In the genomic region with DNA sequence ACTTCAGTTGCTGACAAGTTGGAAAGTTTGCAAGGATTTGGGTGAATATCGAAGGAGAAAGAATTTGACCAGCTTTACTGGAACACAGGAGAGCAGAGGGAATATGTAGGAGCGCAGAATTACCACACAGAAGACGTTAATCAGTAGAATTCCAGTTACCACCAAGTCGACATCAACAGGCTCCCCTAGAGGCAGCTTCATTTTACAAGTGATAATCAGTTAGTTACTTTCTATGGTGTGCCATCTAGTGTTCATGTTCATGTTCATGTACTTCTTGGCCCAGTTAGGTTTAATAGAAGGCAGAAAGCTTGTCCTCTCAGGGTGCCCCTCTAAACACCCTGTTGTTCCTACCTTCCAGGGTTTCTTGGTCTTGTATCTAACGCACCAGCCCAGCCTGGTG, we compare ENCODE assay signal across 9 mouse cellular contexts. TPM values are rescaled to one million over a fixed set of nuclear protein-coding genes. Genes with fewer than 3 reads are reported as not detected.
DNase-seq lines count a peak whose midpoint lies in the region; ATAC-seq and TF ChIP-seq lines count a peak whose summit lies in the region.
"Had no signal": no experiment of that assay in that cellular context is flagged by ENCODE, and none has a peak within 500 bp of the region (broad histone marks: within the 10 kb centered on the region; RNA-seq: fewer than 3 reads in every experiment).

No protein-coding gene starts in this region.

- 33% methylated on average over 5 of the region's 5 CpGs for WGBS in heart, adult 2 months
- WGBS in liver, postnatal 0 days (ENCODE audit: insufficient replicate concordance), result 32% methylated on average over 5 of the region's 5 CpGs

- intact Hi-C loops in heart, adult 2 months (cut with DNase I), result loop anchor here (1.0 to 2.0 kb wide), 2 partner anchors 32 to 51 kb away; no protein-coding TSS in a partner anchor
- intact Hi-C loops in heart, postnatal 25 days (cut with DNase I), result loop anchor here (1.0 to 5.0 kb wide), 2 partner anchors 51 to 137 kb away; no protein-coding TSS in a partner anchor

- no peak overlapping the region for H3K9ac ChIP-seq in heart, adult 2 months (ENCODE audit: low read depth, low read length)
- no peak overlapping the region for H3K9ac ChIP-seq in liver, postnatal 0 days (replicated peaks)
- H3K9ac ChIP-seq: limb, embryonic 13.5 days had no signal

- H3K9me3 ChIP-seq in liver, postnatal 0 days (ENCODE audit: low read length), result no peaks in the 10 kb centered on the region
- H3K9me3 ChIP-seq: limb, embryonic 13.5 days had no signal

- TF ChIP-seq EP300 in heart, adult 2 months (IDR thresholded peaks at IDR 0.05; ENCODE audit: insufficient read depth, low read depth, low read length), result no peak
- no peak for TF ChIP-seq EP300 in liver, postnatal 0 days (IDR thresholded peaks at IDR 0.05; ENCODE audit: low read depth)

- no peaks in the 10 kb centered on the region for H3K79me2 ChIP-seq in heart, adult 2 months (replicated peaks; ENCODE audit: control insufficient read depth, insufficient read depth, low read length)

- H3K4me2 ChIP-seq in liver, postnatal 0 days (ENCODE audit: low read depth, low read length), result no peak overlapping the region
- H3K4me2 ChIP-seq: limb, embryonic 13.5 days had no signal

- no peak overlapping the region for H3K27ac ChIP-seq in heart, adult 2 months
- H3K27ac ChIP-seq in liver, postnatal 0 days (ENCODE audit: low read depth), result no peak overlapping the region
- H3K27ac ChIP-seq: limb, embryonic 13.5 days had no signal

- no peaks in the 10 kb centered on the region for H3K27me3 ChIP-seq in heart, adult 2 months (ENCODE audit: control insufficient read depth, insufficient read depth, low read length)
- H3K27me3 ChIP-seq in liver, postnatal 0 days (ENCODE audit: insufficient read depth, low read length), result no peaks in the 10 kb centered on the region
- H3K27me3 ChIP-seq: limb, embryonic 13.5 days had no signal

- H3K4me3 ChIP-seq in heart, adult 2 months, result no peak overlapping the region
- H3K4me3 ChIP-seq in liver, postnatal 0 days (ENCODE audit: low read depth, low read length), result no peak overlapping the region
- H3K4me3 ChIP-seq: limb, embryonic 13.5 days had no signal

- TF ChIP-seq CTCF in heart, adult 2 months (IDR thresholded peaks at IDR 0.05), result peak; percentile 80
- TF ChIP-seq CTCF in liver, postnatal 0 days (IDR thresholded peaks at IDR 0.05; ENCODE audit: low read depth), result peak; percentile 90

- peak; percentile 63 for ATAC-seq in liver, postnatal 0 days

- no peak for TF ChIP-seq POLR2A in heart, adult 2 months (IDR thresholded peaks at IDR 0.05; ENCODE audit: insufficient read depth, low read depth, low read length)

- H3K4me1 ChIP-seq in heart, adult 2 months (ENCODE audit: control insufficient read depth, insufficient read depth, low read length), result no peaks in the 10 kb centered on the region
- no peaks in the 10 kb centered on the region; the same call in 1 of the 2 replicates for H3K4me1 ChIP-seq in liver, postnatal 0 days (ENCODE audit: insufficient read depth)
- H3K4me1 ChIP-seq: limb, embryonic 13.5 days had no signal

- H3K36me3 ChIP-seq in heart, adult 2 months (ENCODE audit: control insufficient read depth, insufficient read depth, low read length), result no peaks in the 10 kb centered on the region
- H3K36me3 ChIP-seq in liver, postnatal 0 days (replicated peaks; ENCODE audit: insufficient read depth, low read length), result no peaks in the 10 kb centered on the region
- H3K36me3 ChIP-seq: limb, embryonic 13.5 days had no signal

- no peak for DNase-seq in heart, adult 2 months
- DNase-seq in heart, postnatal 25 days (ENCODE audit: low spot score), result no peak
- peak; percentile 63 for DNase-seq in A20 (ENCODE audit: low read depth, low spot score)
- peak; percentile 68 for DNase-seq in adipocyte (ENCODE audit: low spot score)
- no peak for DNase-seq in liver, postnatal 0 days
- DNase-seq in spleen, postnatal 10 days (ENCODE audit: low spot score in 2 of 2), result no peak
- DNase-seq in frontal cortex, postnatal 36 days (ENCODE audit: low spot score in 2 of 2), result no peak
- no peak for DNase-seq in right cerebral cortex, adult 2 months (ENCODE audit: low spot score in 2 of 2)

RNA-seq across cellular contexts. Expression of a gene that starts 12.4 kb away (rescaled TPM):
- 10 to 100 TPM; 82.4 to 87.5 TPM for total RNA-seq in heart, adult 2 months (2021)
- polyA plus RNA-seq in heart, adult 2 months (2012; rRNA removed), result 75.6 and 147 TPM in 2 replicates
- 10 to 100 TPM; 64.4 to 68.1 TPM for total RNA-seq in heart, postnatal 25 days (2021)
- polyA plus RNA-seq in liver, postnatal 0 days (2015; fragmentation: Nextera tagmentation; extraction: Ambion mirVana), result 77.1 and 86.3 TPM in 2 replicates

RNA-seq across cellular contexts. Expression of a gene that starts 18.3 kb away (rescaled TPM):
- total RNA-seq in heart, adult 2 months (2021), result not detected
- polyA plus RNA-seq in heart, adult 2 months (2012; rRNA removed), result not detected in 2 replicates
- total RNA-seq in heart, postnatal 25 days (2021), result not detected
- polyA plus RNA-seq in liver, postnatal 0 days (2015; fragmentation: Nextera tagmentation; extraction: Ambion mirVana), result not detected in 2 replicates
- polyA plus RNA-seq: limb, embryonic 13.5 days had no signal

RNA-seq across cellular contexts. Expression of a gene that starts 47.8 kb away (rescaled TPM):
- not detected for total RNA-seq in heart, adult 2 months (2021)
- not detected in 2 replicates for polyA plus RNA-seq in heart, adult 2 months (2012; rRNA removed)
- not detected for total RNA-seq in heart, postnatal 25 days (2021)
- polyA plus RNA-seq in liver, postnatal 0 days (2015; fragmentation: Nextera tagmentation; extraction: Ambion mirVana), result not detected in 2 replicates
- polyA plus RNA-seq: limb, embryonic 13.5 days had no signal

Comparison
In these comparisons a context has a peak if more than half of its experiments do, and no peak if none do; other contexts are left out.
1. DNase-seq: peak in A20 (single experiment) and adipocyte (single experiment); none in heart, adult 2 months (0 of 2), heart, postnatal 25 days (single experiment), liver, postnatal 0 days (single experiment), spleen, postnatal 10 days (0 of 2), frontal cortex, postnatal 36 days (0 of 2) and right cerebral cortex, adult 2 months (0 of 2).